Mouse (Mus musculus): ENCODE measurements around the gene Gm5105.

- TF ChIP-seq CTCF (IDR thresholded peaks at IDR 0.05; ENCODE audit: insufficient read depth, low read length): no peak
- no peak for TF ChIP-seq POLR2A (IDR thresholded peaks at IDR 0.05; ENCODE audit: borderline replicate concordance, extremely low read depth, low read depth, low read length)
Measured at GRCm38 (mm10) chr3:138103690-138104089, 36.5 kb upstream of the Gm5105 start.
